Mouse (Mus musculus) central nervous system, embryonic 18 days (tissue): ENCODE measurements around the gene Sox10. TPM values are rescaled to one million over a fixed set of nuclear protein-coding genes. Genes with fewer than 3 reads are reported as not detected.

ENCODE experiments used
- polyA plus RNA-seq: library from polyadenylated mRNA; depleted of rRNA; stranded (reverse); fragments of >200 nt; gene quantifications from 2 replicates; pipeline ENCODE4 v1.2.3, GENCODE M21; 2012; rRNA removed

The Sox10 gene
- polyA plus RNA-seq, result 15.4 and 21.4 TPM in 2 replicates

GRCm38 (mm10) chr15:79165140-79165539, at the start of gene Sox10:
TSS of gene Sox10 (minus strand) at chr15:79165240.

GRCm38 (mm10) chr15:79140866-79141565, 24.0 kb downstream of the Sox10 start, which contains the start of the genes Polr2f and 1700088E04Rik:
TSS of gene Polr2f (plus strand) at chr15:79141009.
TSS of gene 1700088E04Rik (minus strand) at chr15:79141253.

GRCm38 (mm10) chr15:79108421-79109320, 56.4 kb downstream of the Sox10 start, which contains the start of gene Micall1:
TSS of gene Micall1 (plus strand) at chr15:79108898.

Other genes starting within 250 kb of the Sox10 start
- 56.7 and 143 TPM in 2 replicates for gene Lgals1, start 238.5 kb downstream of the Sox10 start, polyA plus RNA-seq
- gene Nol12, start 230.3 kb downstream of the Sox10 start, polyA plus RNA-seq, result 49.7 and 50.2 TPM in 2 replicates
- 45.7 and 55.1 TPM in 2 replicates for gene Triobp, start 217.5 kb downstream of the Sox10 start, polyA plus RNA-seq
- 142 and 150 TPM in 2 replicates for gene H1f0, start 136.8 kb downstream of the Sox10 start, polyA plus RNA-seq
- gene Galr3, start 123.4 kb downstream of the Sox10 start, polyA plus RNA-seq, result 0.23 and 0.38 TPM in 2 replicates
- 49.4 and 57.3 TPM in 2 replicates for gene Ankrd54, start 102.3 kb downstream of the Sox10 start, polyA plus RNA-seq
- gene Eif3l, start 90.1 kb downstream of the Sox10 start, polyA plus RNA-seq, result 154 and 158 TPM in 2 replicates
- gene Micall1, start 56.3 kb downstream of the Sox10 start, polyA plus RNA-seq, result 27.8 and 34.1 TPM in 2 replicates
- gene Polr2f, start 24.2 kb downstream of the Sox10 start, polyA plus RNA-seq, result 200 and 225 TPM in 2 replicates
- 15.0 and 16.4 TPM in 2 replicates for gene 1700088E04Rik, start 24.0 kb downstream of the Sox10 start, polyA plus RNA-seq
- 112 and 114 TPM in 2 replicates for gene Pick1, start 63.9 kb upstream of the Sox10 start, polyA plus RNA-seq
- gene Gm49486, start 64.2 kb upstream of the Sox10 start, polyA plus RNA-seq, result 1.9 and 2.0 TPM in 2 replicates
- 0.23 and 0.49 TPM in 2 replicates for gene Slc16a8, start 89.5 kb upstream of the Sox10 start, polyA plus RNA-seq
- 4.0 and 5.5 TPM in 2 replicates for gene Baiap2l2, start 120.3 kb upstream of the Sox10 start, polyA plus RNA-seq
- 75.7 and 84.5 TPM in 2 replicates for gene Pla2g6, start 163.2 kb upstream of the Sox10 start, polyA plus RNA-seq
- 3.0 and 3.8 TPM in 2 replicates for gene Maff, start 181.4 kb upstream of the Sox10 start, polyA plus RNA-seq
- 41.0 and 46.1 TPM in 2 replicates for gene Tmem184b, start 238.3 kb upstream of the Sox10 start, polyA plus RNA-seq